Mouse (Mus musculus) testis, adult 2 months (tissue): ENCODE results near the gene Fut2.

Experiments used
- CTCF ChIP-seq: fragments of 200-500 bp; IDR thresholded peaks from 2 replicates; pipeline ENCODE4 v1.5.1; 2012; ENCODE audit warnings: low read depth, mild to moderate bottlenecking, inconsistent platforms, low read length, moderate library complexity; ENCODE audit not compliant: control insufficient read depth, insufficient read depth, insufficient replicate concordance
- POLR2A ChIP-seq: fragments of 200-500 bp; IDR thresholded peaks from 2 replicates; pipeline ENCODE4 v1.6.1; 2012; ENCODE audit warnings: low read depth, mild to moderate bottlenecking, inconsistent platforms, low read length, moderate library complexity; ENCODE audit not compliant: control insufficient read depth

GRCm38 (mm10) chr7:45625481-45625880 is 40.7 kb downstream of the Fut2 start:
- TF ChIP-seq CTCF (no peak), POLR2A (no peak)
